Mouse (Mus musculus): Measurements from ENCODE around the gene Mstn. TPM values are rescaled to one million over a fixed set of nuclear protein-coding genes. Genes with fewer than 3 reads are reported as not detected.

The Mstn gene
- total RNA-seq, 2 experiments from 2014 or later, result 27.3 to 36.4 TPM

- intact Hi-C loops (cut with DNase I; ENCODE audit: low total_unique reads), result no loop called here
- no peak for DNase-seq
Measured at GRCm38 (mm10) chr1:53080603-53081002, 19.2 kb downstream of the Mstn start.

- intact Hi-C loops (cut with DNase I; ENCODE audit: low total_unique reads), result no loop called here
- DNase-seq, result peak; percentile 16
Measured at GRCm38 (mm10) chr1:53085256-53085655, 23.8 kb downstream of the Mstn start.

- DNase-seq, result no peak
- intact Hi-C loops (cut with DNase I; ENCODE audit: low total_unique reads), result no loop called here
Measured at GRCm38 (mm10) chr1:53085991-53086390, 24.6 kb downstream of the Mstn start.

- intact Hi-C loops (cut with DNase I; ENCODE audit: low total_unique reads), result no loop called here
Measured at GRCm38 (mm10) chr1:53093180-53093579, 31.7 kb downstream of the Mstn start.

GRCm38 (mm10) chr1:53110561-53110960 is 49.1 kb downstream of the Mstn start:
- no peak for DNase-seq
- intact Hi-C loops (cut with DNase I; ENCODE audit: low total_unique reads), result no loop called here

More at GRCm38 (mm10) chr1:53093180-53093579, 31.7 kb downstream of the Mstn start:
- DNase-seq, result no peak

Other genes starting within 250 kb of the Mstn start
- gene Inpp1, start 244.0 kb upstream of the Mstn start, total RNA-seq (2021), result 1 to 10 TPM; 8.7 to 8.9 TPM
- gene Hibch, start 216.7 kb upstream of the Mstn start, total RNA-seq (2021), result 10 to 100 TPM; 31.5 to 37.3 TPM
- gene 1700019D03Rik, start 41.5 kb upstream of the Mstn start, total RNA-seq (2021), result 1 to 10 TPM; 1.3 to 2.0 TPM
- gene 1700019A02Rik, start 126.0 kb downstream of the Mstn start, total RNA-seq (2021), result not detected
- 1 to 10 TPM; 4.0 to 5.2 TPM for gene Pms1, start 235.4 kb downstream of the Mstn start, total RNA-seq (2021)
- gene Ormdl1, start 235.5 kb downstream of the Mstn start, total RNA-seq (2021), result 1 to 10 TPM; 3.7 to 4.9 TPM
- gene Gm28778, start 235.5 kb downstream of the Mstn start, total RNA-seq (2021), result not detected